Mouse (Mus musculus) kidney, adult 2 months (tissue): ENCODE measurements around the gene Ovgp1. TPM values are rescaled to one million over a fixed set of nuclear protein-coding genes. Genes with fewer than 3 reads are reported as not detected.

Experiments used
- DNase-seq: peaks from one replicate; pipeline ENCODE4 v3.0.0; 2021
- H3K27ac ChIP-seq: fragments of 200-500 bp; 2 replicates; pipeline ENCODE4 v1.5.1; 2012; ENCODE audit warnings: low read depth, low read length, control low read depth, inconsistent platforms; ENCODE audit not compliant: insufficient read depth
- H3K27me3 ChIP-seq: fragments of 200-500 bp; replicated peaks from 2 replicates; pipeline ENCODE4 v1.6.1; 2012; ENCODE audit warnings: mild to moderate bottlenecking, moderate library complexity, low read length, inconsistent platforms; ENCODE audit not compliant: control insufficient read depth, insufficient read depth
- H3K36me3 ChIP-seq: fragments of 200-500 bp; 2 replicates; pipeline ENCODE4 v1.6.1; 2012; ENCODE audit warnings: mild to moderate bottlenecking, moderate library complexity, low read length, inconsistent platforms; ENCODE audit not compliant: control insufficient read depth, insufficient read depth
- H3K4me1 ChIP-seq: fragments of 200-500 bp; 2 replicates; pipeline ENCODE4 v1.6.1; 2011; ENCODE audit warnings: low read length; ENCODE audit not compliant: control insufficient read depth, insufficient read depth
- H3K4me3 ChIP-seq: fragments of 200-500 bp; 2 replicates; pipeline ENCODE4 v1.5.1; 2011; ENCODE audit warnings: mild to moderate bottlenecking, low read depth, low read length, control low read depth; ENCODE audit not compliant: insufficient read depth
- CTCF ChIP-seq: fragments of 200-500 bp; conservative IDR thresholded peaks from 2 replicates; pipeline ENCODE4 v1.5.1; 2011; ENCODE audit warnings: low read depth, mild to moderate bottlenecking, control low read depth, low read length, moderate library complexity, mixed read lengths; ENCODE audit not compliant: insufficient read depth, insufficient read length
- POLR2A ChIP-seq: fragments of 200-500 bp; IDR thresholded peaks from one replicate; pipeline ENCODE4 v1.6.1; 2011; ENCODE audit warnings: low read depth, low read length, control low read depth
- WGBS: fragments of 180-500 bp; shearing (Covaris S2); methylation state at CpG from one replicate; pipeline ENCODE4 v1.1.7; 2018; 5-methylcytosine and 5-hydroxymethylcytosine counted together
- polyA plus RNA-seq: library from polyadenylated mRNA; depleted of rRNA; stranded (reverse); fragments of >200 nt; gene quantifications from 2 replicates; pipeline ENCODE4 v1.2.3, GENCODE M21; 2012

The Ovgp1 gene
- polyA plus RNA-seq, 1 experiment: 0.72 TPM

DNA sequence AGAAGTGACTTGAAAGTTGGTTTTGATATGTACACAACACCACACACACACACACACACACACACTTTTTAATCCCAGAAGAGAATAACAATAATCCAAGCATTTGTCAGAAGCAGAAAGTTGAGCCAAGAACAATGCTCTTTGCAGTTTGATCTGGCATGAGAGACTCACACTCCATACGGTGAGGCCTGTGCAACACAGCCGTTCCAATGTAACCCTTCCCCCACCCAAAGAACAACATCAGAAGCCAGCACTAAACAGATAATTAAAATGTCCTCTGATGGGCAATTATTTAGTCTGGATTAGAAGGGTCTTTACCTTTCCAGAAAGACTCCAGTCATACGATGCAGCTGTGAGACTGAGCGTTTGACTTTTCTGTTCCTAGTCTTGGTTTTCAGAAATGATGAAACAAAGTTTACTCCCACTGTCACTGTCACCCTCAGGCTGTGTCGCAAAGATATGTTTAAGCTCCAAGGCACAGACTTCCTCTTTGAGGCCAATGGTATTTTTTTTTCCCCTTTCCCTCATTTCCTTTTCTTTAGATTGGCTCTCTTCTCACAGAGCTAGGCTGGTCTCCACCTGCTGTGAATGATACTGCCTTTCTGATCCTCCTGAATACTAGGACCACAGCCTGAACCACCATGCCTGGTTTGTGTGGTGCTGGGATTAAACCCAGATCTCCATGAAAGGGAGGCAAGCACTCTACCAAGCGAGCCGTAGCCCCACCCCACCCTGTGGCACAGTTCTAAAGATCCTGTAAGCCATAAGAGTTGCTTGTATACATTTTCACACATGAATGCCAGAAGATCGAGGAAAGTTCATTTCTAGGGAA lies 41.1 kb upstream of the Ovgp1 start, which contains the start of gene I830077J02Rik:
TSS of gene I830077J02Rik (minus strand) at position 425 of the 832 bp plus-strand sequence.
- no peak within 1 kb of the TSS for H3K4me3 ChIP-seq
- H3K36me3 ChIP-seq: no peaks in the 10 kb centered on the region; the same call in 1 of the 2 replicates
- H3K27ac ChIP-seq: no peak within 1 kb of the TSS
- TF ChIP-seq POLR2A (no peak), CTCF (no peak)
- no peaks in the 10 kb centered on the region for H3K27me3 ChIP-seq
- 72% methylated on average over 8 of the region's 8 CpGs for WGBS
- DNase-seq: no peak
- H3K4me1 ChIP-seq: peaks cover 5% of the 10 kb centered on the region; the same call in 1 of the 2 replicates

DNA sequence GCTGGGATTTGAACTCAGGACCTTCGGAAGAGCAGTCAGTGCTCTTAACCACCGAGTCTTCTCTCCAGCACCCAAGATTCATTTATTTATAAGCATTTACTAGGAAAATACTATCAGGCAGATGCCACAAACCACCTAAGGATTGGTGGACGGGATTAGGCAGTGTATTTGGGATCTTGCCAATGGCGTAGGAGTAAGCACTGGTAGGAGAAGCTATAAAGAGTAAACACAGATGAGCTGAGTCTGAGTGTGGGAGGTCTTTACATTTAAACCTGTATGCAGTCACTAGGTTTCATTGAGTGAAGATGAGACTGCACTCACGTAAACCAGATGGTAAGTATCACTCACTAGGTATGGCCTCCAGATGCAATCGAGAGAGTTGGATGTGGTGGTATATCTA lies 39.6 kb upstream of the Ovgp1 start:
- DNase-seq: no peak
- Histone ChIP-seq H3K4me3 (no peak overlapping the region), H3K36me3 (no peaks in the 10 kb centered on the region; the same call in 1 of the 2 replicates), H3K27ac (no peak overlapping the region), H3K27me3 (no peaks in the 10 kb centered on the region), H3K4me1 (0 out of 2 replicates have a peak, but pooled peaks cover 3% of the 10 kb centered on the region)
- TF ChIP-seq POLR2A (no peak), CTCF (no peak)
- WGBS: 96% methylated on average over 6 of the region's 6 CpGs

DNA sequence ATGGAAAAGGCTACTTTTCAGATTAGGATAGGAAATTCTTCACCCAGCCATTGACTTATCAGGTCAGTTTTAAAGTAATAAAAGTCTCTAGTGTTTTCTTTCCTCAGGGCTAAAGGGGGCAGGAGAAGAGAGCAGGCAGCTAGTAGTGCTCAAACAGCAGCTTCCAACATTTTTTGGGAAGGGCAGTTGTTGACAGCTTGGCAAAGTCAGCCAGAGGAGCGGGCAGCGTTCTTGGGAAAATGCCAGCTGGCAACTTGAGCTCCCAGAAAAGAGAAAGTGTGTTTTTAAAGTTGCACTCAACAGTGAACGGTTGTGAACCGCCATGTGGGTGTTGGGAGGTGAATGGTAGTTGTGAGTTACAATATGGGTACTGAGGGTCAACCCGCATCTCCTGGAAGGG lies 38.5 kb upstream of the Ovgp1 start:
- DNase-seq: peak; percentile 78
- 0 out of 2 replicates have a peak, but pooled peaks cover 3% of the 10 kb centered on the region for H3K4me1 ChIP-seq
- H3K4me3 ChIP-seq: no peak overlapping the region
- H3K27me3 ChIP-seq: no peaks in the 10 kb centered on the region
- WGBS: 36% methylated on average over 5 of the region's 5 CpGs
- no peaks in the 10 kb centered on the region; the same call in 1 of the 2 replicates for H3K36me3 ChIP-seq
- TF ChIP-seq CTCF (no peak), POLR2A (no peak)
- no peak overlapping the region for H3K27ac ChIP-seq

DNA sequence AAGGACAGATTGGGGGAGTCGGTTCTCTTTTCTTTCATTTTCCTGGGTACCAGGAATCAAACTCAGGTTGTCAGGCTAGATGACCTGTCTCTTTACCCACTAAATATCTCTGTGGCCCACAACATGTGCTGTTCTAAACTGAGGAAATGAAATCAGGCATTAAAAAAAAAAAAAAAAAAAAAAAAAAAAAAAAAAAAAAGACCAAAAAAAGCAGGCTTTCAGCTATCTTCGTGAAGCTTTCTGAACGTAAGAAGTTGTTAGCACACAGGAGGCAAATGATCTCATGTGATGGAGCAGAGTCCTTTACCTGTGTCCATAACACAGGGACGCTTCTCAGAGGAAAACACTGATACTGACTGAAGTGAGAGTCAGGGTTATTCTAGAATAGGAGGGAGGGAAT lies 37.4 kb upstream of the Ovgp1 start:
- H3K4me1 ChIP-seq: 0 out of 2 replicates have a peak, but pooled peaks cover 3% of the 10 kb centered on the region
- H3K27ac ChIP-seq: no peak overlapping the region
- H3K4me3 ChIP-seq: no peak overlapping the region
- no peaks in the 10 kb centered on the region for H3K27me3 ChIP-seq
- DNase-seq: no peak
- WGBS: 80% methylated on average over 4 of the region's 4 CpGs
- TF ChIP-seq POLR2A: no peak
- H3K36me3 ChIP-seq: peaks cover 5% of the 10 kb centered on the region

DNA sequence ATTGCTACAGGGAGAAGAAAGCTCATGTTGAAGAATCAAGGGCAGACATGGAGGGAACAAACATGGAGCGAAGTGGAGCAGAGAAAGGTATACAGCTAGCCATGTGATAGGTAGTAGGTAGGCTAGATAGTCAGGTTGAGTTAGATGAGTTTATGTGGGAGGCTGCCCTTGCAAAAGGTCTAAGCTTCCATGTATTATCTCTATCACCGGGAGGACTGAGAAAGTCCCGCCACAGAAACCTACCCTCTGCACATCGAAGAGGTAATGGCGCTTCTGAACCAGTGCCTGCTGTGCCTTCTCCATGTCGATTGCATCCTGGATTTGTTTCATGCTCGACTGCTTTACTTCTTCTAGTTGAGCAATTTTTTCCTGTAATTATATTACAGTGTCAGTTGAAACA lies 22.2 kb upstream of the Ovgp1 start:
- peaks cover 25% of the 10 kb centered on the region for H3K36me3 ChIP-seq
- WGBS: 91% methylated on average over 7 of the region's 7 CpGs

DNA sequence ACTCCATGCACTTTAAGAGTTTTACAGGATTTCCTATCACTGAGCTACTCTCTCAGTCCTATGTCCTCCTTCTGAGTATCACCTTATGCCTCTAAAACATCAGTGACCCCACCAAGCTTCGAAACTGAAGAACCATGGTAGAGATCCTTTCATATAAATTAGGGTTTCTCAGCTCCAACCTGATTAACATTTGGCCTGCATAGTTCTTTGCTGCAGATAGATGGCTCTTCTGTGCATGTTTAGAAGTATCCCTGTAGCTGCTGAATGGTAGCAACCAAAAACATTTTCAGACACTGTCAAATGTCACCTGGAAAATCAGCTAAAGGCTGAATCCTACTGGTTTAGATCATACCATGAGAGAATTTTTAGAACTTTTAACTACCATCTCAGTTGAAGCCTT lies 16.3 kb upstream of the Ovgp1 start:
- 76% methylated on average over 1 of the region's 1 CpGs for WGBS
- DNase-seq: no peak
- Histone ChIP-seq H3K4me3 (no peak overlapping the region), H3K27me3 (no peaks in the 10 kb centered on the region), H3K4me1 (peaks cover 11% of the 10 kb centered on the region), H3K27ac (no peak overlapping the region), H3K36me3 (peaks cover 11% of the 10 kb centered on the region)
- TF ChIP-seq CTCF: no peak
- TF ChIP-seq POLR2A: no peak

More for the DNA sequence above, 22.2 kb upstream of the Ovgp1 start:
- DNase-seq: no peak
- no peak overlapping the region for H3K4me3 ChIP-seq
- H3K27ac ChIP-seq: no peak overlapping the region
- no peaks in the 10 kb centered on the region for H3K4me1 ChIP-seq
- H3K27me3 ChIP-seq: no peaks in the 10 kb centered on the region
- TF ChIP-seq POLR2A: no peak

DNA sequence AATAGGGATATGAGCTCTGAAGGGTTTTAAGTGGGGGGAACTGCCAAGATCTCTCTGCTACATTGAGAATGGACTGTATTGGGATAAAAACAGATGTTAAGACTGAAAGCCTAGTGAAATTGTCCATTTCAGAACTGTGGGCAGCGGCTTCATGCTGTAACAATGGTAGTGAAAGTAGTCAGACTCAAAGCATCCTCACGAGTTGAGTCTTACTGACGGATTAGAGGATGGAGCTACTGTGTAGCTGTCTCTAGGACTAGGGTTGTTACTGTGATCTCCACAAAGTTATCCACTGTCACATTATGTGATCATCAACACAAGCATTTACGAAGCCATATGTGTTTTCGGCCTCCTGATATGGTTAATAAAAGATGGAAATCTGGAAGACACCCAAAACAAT lies 15.3 kb upstream of the Ovgp1 start:
- TF ChIP-seq CTCF: no peak
- no peak for TF ChIP-seq POLR2A
- H3K4me3 ChIP-seq: peak overlapping the region; percentile 82
- WGBS: 20% methylated on average over 5 of the region's 5 CpGs
- H3K36me3 ChIP-seq: peaks cover 7% of the 10 kb centered on the region; the same call in 1 of the 2 replicates
- no peaks in the 10 kb centered on the region for H3K27me3 ChIP-seq
- peak overlapping the region; percentile 98 for H3K27ac ChIP-seq
- peaks cover 11% of the 10 kb centered on the region for H3K4me1 ChIP-seq
- no peak for DNase-seq
